Mouse (Mus musculus): ENCODE measurements around the gene Ninl. TPM values are rescaled to one million over a fixed set of nuclear protein-coding genes. Genes with fewer than 3 reads are reported as not detected.

Gene Ninl
- 2.4 and 3.2 TPM in 2 replicates for polyA plus RNA-seq (2012)

DNA sequence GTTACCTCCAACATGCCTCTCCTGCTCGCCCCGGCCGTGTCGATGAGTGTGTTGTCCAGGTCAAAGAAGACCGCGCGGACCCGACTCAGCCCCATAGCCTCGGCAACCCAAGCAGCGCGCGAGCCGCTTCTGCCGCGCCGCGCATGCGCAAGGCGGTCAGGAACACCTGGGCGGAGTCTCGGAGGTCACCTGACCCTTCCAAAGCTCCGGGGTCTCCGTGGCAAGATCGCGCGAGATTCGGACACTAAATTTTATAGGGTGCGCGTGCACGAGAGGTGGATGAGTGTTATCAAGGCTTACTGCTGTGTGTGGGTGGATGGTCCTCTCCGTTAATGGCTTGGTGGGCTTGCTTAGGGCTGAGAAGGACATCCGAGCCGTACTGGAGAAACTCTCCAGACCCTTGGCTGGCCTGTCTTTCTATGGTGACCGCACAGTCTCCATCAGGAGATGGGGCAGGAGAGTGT is at the start of gene Ninl, which contains the start of gene Nanp:
Gene Ninl, minus strand, starts transcription at position 151 of the 464 bp plus-strand sequence.
Gene Nanp, minus strand, starts transcription at position 167 of the 464 bp plus-strand sequence.
- H3K4me1 ChIP-seq (ENCODE audit: control insufficient read depth), result peaks cover 52% of the 10 kb centered on the region
- H3K36me3 ChIP-seq (ENCODE audit: control insufficient read depth), result peaks cover 26% of the 10 kb centered on the region
- peak within 1 kb of the TSS; percentile 92 for H3K4me3 ChIP-seq (replicated peaks)
- peak; percentile 39; the same call in 1 of the 2 replicates for TF ChIP-seq GATA1 (IDR thresholded peaks at IDR 0.05; ENCODE audit: low read length)
- TF ChIP-seq TAL1 (IDR thresholded peaks at IDR 0.05; ENCODE audit: low read length), result no peak
- no peaks in the 10 kb centered on the region for H3K27me3 ChIP-seq (ENCODE audit: control insufficient read depth)
- H3K9me3 ChIP-seq (ENCODE audit: control insufficient read depth, low read length), result no peaks in the 10 kb centered on the region

DNA sequence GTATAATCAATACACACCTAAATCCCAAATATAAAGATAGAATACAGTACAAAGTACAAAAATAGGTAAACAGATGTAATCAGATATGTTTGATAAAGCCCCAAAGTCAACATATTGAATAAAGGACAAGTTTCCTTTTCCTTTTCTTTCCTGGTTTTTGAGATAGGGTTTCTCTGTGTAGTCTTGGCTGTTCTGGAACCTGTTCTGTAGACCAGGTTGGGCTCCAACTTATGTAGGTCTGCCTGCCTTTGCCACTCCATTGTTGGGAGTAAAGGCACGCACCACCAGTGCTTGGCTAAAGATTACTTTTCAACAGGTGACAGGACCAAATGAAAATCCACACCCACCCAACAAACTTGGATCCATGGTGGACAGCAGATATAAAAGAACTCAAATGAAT is 17.5 kb upstream of the Ninl start:
- H3K9me3 ChIP-seq (ENCODE audit: control insufficient read depth, low read length), result peaks cover 2% of the 10 kb centered on the region; the same call in 1 of the 2 replicates
- H3K36me3 ChIP-seq (ENCODE audit: control insufficient read depth), result no peaks in the 10 kb centered on the region
- H3K4me1 ChIP-seq (ENCODE audit: control insufficient read depth), result no peaks in the 10 kb centered on the region
- TF ChIP-seq GATA1 (IDR thresholded peaks at IDR 0.05; ENCODE audit: low read length) (no peak), TAL1 (IDR thresholded peaks at IDR 0.05; ENCODE audit: low read length) (no peak)
- H3K27me3 ChIP-seq (ENCODE audit: control insufficient read depth), result no peaks in the 10 kb centered on the region
- no peak overlapping the region for H3K4me3 ChIP-seq (replicated peaks)

DNA sequence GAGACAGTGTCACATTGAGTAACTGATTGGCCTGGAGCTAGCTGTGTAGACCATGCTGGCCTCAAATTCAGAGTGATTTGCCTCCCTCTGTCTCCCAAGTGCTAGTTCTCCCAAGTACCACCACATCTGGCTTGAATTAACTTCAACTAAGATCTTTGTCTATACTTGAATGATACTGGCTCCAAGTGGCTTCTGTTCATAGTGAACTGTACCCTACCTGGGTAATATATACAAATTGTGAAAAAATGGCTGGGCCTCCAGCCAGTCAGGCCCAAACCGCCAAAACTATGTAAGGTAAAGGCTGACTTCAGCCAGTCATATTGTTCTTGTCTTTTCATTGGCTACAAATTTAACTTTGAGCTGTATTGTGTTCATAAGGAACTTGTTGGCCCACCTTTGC is 1.2 kb upstream of the Ninl start:
- TF ChIP-seq TAL1 (IDR thresholded peaks at IDR 0.05; ENCODE audit: low read length) (no peak), GATA1 (IDR thresholded peaks at IDR 0.05; ENCODE audit: low read length) (no peak)
- Histone ChIP-seq H3K36me3 (ENCODE audit: control insufficient read depth) (peaks cover 15% of the 10 kb centered on the region), H3K4me1 (ENCODE audit: control insufficient read depth) (peaks cover 41% of the 10 kb centered on the region), H3K9me3 (ENCODE audit: control insufficient read depth, low read length) (no peaks in the 10 kb centered on the region), H3K27me3 (ENCODE audit: control insufficient read depth) (no peaks in the 10 kb centered on the region), H3K4me3 (replicated peaks) (peak overlapping the region; percentile 92)

DNA sequence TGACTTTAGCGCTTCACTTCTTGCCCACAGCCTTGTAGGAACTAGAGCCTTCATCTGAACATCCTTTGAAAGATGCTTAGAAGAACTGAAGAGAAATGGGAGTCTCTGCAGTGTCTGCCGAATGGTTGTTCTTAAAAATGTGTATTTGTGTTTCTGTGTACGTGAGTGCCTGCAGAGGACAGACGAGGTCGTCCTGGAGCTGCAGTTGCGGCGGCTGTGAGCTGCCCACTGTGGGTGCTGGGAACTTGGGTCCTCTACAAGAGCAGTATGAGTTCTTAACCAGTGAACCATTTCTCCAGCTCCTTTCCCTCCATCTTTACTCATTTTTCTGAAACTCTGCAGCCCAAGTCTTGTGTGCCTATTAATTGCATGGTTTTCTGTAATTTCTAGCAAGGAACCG is 544 bp upstream of the Ninl start:
- Histone ChIP-seq H3K4me1 (ENCODE audit: control insufficient read depth) (peaks cover 48% of the 10 kb centered on the region), H3K27me3 (ENCODE audit: control insufficient read depth) (no peaks in the 10 kb centered on the region), H3K9me3 (ENCODE audit: control insufficient read depth, low read length) (no peaks in the 10 kb centered on the region), H3K4me3 (replicated peaks) (peak overlapping the region; percentile 92), H3K36me3 (ENCODE audit: control insufficient read depth) (peaks cover 22% of the 10 kb centered on the region)
- TF ChIP-seq GATA1 (IDR thresholded peaks at IDR 0.05; ENCODE audit: low read length), result no peak

DNA sequence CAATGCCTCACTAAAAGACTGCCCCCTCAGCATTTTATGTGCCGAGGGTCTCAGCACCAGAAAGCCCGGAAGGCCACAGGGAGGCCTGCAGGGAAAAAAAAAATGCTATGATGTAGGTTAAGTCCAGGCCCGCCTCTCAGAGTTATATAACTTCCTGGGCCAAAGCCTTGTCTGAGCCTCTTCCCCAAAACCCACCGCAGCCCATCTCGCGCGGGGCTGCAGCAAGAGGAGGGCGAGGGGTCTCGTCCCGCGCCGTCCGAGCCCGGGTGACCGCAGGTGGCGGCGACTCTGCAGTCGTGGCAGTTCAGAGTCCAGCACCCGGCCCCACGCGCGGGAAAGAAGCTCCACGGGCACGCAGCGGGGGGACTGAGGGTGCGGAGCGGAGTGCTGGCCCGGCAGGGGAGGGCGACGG is 365 bp downstream of the Ninl start:
- Histone ChIP-seq H3K4me3 (replicated peaks) (peak overlapping the region; percentile 92), H3K9me3 (ENCODE audit: control insufficient read depth, low read length) (no peaks in the 10 kb centered on the region), H3K36me3 (ENCODE audit: control insufficient read depth) (peaks cover 31% of the 10 kb centered on the region), H3K27me3 (ENCODE audit: control insufficient read depth) (no peaks in the 10 kb centered on the region), H3K4me1 (ENCODE audit: control insufficient read depth) (peaks cover 57% of the 10 kb centered on the region)
- no peak for TF ChIP-seq TAL1 (IDR thresholded peaks at IDR 0.05; ENCODE audit: low read length)
- no peak for TF ChIP-seq GATA1 (IDR thresholded peaks at IDR 0.05; ENCODE audit: low read length)

DNA sequence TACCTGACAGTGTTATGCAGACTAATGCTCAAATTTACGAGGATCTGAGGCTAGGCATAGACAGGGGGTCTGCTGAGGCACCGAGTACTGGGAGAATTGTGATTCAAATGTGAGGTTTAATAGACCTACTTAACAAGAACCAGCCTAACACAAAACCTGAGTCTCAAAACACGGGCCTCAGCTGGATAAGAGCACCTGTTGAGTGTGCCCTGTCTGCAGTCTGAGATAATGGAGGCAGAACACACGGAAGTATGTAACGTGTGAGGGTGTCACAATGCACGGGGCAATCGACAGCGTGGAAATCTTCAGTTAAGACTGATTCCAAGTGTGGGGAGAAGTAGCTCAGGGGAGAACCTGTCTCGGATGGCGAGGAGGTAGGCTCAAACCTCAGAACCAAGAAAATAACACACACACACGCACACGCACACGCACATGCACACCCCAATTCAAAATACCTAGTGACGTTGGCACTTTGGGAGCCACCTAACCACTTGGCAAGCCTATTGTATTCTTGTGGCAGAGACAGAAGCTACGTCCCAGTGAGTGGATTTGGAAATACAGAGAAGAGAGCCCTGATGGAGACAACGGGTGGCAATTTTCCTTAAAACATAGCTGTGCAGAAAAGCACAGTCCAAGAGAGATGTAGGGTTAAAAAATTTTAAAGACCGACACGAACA is 1.2 kb downstream of the Ninl start:
- H3K36me3 ChIP-seq (ENCODE audit: control insufficient read depth), result peaks cover 38% of the 10 kb centered on the region
- H3K4me1 ChIP-seq (ENCODE audit: control insufficient read depth), result peaks cover 62% of the 10 kb centered on the region
- TF ChIP-seq GATA1 (IDR thresholded peaks at IDR 0.05; ENCODE audit: low read length), result peak; percentile 84
- peak; percentile 89 for TF ChIP-seq TAL1 (IDR thresholded peaks at IDR 0.05; ENCODE audit: low read length)
- H3K4me3 ChIP-seq (replicated peaks), result peak overlapping the region; percentile 92
- H3K9me3 ChIP-seq (ENCODE audit: control insufficient read depth, low read length), result no peaks in the 10 kb centered on the region
- no peaks in the 10 kb centered on the region for H3K27me3 ChIP-seq (ENCODE audit: control insufficient read depth)

DNA sequence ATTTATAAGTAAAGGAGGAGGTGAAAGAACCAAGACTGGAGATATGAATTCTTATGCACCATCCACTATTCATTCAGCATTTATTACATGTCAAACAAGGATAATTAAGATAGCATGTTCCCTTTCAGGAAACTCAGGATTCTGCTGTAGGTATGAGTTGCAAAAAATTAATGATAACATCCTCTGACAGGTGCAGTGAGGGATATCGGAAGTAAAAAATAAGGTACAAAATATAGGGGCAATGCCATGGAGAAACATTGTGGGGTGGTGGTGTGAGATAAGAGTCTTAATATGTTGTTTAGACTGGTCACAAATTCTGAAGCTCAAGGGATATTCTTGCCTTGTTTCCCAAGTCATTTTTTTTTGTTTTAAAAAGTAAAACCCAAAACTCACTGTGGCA is 1.9 kb downstream of the Ninl start:
- Histone ChIP-seq H3K9me3 (ENCODE audit: control insufficient read depth, low read length) (no peaks in the 10 kb centered on the region), H3K27me3 (ENCODE audit: control insufficient read depth) (no peaks in the 10 kb centered on the region), H3K4me1 (ENCODE audit: control insufficient read depth) (peaks cover 67% of the 10 kb centered on the region), H3K4me3 (replicated peaks) (peak overlapping the region; percentile 92), H3K36me3 (ENCODE audit: control insufficient read depth) (peaks cover 45% of the 10 kb centered on the region)
- TF ChIP-seq GATA1 (IDR thresholded peaks at IDR 0.05; ENCODE audit: low read length) (peak; percentile 28; the same call in 1 of the 2 replicates), TAL1 (IDR thresholded peaks at IDR 0.05; ENCODE audit: low read length) (no peak)

DNA sequence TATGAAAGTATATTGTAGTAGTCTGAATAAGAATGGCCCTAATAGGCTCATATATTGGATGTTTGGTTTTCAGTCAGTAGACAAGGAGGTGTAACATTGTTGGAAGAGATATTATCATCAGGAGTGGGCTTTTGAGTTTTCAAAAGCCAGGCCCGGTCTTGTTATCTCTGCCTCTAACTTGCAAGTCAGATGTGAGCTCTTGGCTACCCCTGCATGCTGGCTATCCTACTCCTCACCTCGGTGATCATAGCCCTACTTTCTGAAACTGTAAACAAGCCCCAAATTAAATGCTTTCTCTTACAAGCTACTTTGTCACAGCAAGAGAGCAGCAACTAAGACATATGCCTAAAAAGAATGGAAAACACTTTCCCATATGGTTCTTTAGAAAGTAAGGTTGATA is 2.5 kb downstream of the Ninl start:
- Histone ChIP-seq H3K27me3 (ENCODE audit: control insufficient read depth) (no peaks in the 10 kb centered on the region), H3K4me1 (ENCODE audit: control insufficient read depth) (peaks cover 67% of the 10 kb centered on the region), H3K9me3 (ENCODE audit: control insufficient read depth, low read length) (no peaks in the 10 kb centered on the region), H3K4me3 (replicated peaks) (peak overlapping the region; percentile 92), H3K36me3 (ENCODE audit: control insufficient read depth) (peaks cover 46% of the 10 kb centered on the region)
- TF ChIP-seq GATA1 (IDR thresholded peaks at IDR 0.05; ENCODE audit: low read length) (peak; percentile 43), TAL1 (IDR thresholded peaks at IDR 0.05; ENCODE audit: low read length) (no peak)

DNA sequence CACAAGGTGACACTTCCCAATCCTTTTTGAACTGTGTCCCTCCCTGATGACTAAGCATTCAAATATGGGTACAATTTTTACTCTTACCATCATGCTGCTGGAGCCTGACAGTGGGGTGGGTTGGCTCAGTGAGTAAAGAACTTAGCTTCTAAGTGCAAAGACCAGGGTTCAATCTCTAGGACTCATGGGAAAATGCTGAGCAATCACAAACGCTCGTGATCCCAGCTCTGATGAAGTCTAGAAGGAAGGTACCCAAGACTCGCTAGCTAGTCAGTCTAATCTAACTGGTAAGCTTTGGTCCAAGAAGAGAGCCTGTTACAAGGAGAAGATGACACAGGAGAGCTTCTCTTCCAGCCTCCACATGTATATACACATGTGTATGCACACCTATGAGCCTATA is 4.7 kb downstream of the Ninl start:
- Histone ChIP-seq H3K36me3 (ENCODE audit: control insufficient read depth) (peaks cover 51% of the 10 kb centered on the region), H3K9me3 (ENCODE audit: control insufficient read depth, low read length) (no peaks in the 10 kb centered on the region), H3K4me1 (ENCODE audit: control insufficient read depth) (peaks cover 51% of the 10 kb centered on the region), H3K4me3 (replicated peaks) (no peak overlapping the region), H3K27me3 (ENCODE audit: control insufficient read depth) (no peaks in the 10 kb centered on the region)
- TF ChIP-seq TAL1 (IDR thresholded peaks at IDR 0.05; ENCODE audit: low read length), result no peak
- no peak for TF ChIP-seq GATA1 (IDR thresholded peaks at IDR 0.05; ENCODE audit: low read length)
